In genomic region chr3:122152431-122152830, GRCm38 (mm10) we compare ENCODE assay signal across 14 mouse cellular contexts.
A peak's percentile ranks its signal among the peaks of the same experiment; 100 is the strongest.
DNase-seq lines count a peak whose midpoint lies in the region; ATAC-seq and TF ChIP-seq lines count a peak whose summit lies in the region.
"Had no signal": no experiment of that assay in that cellular context is flagged by ENCODE, and none has a peak within 500 bp of the region (broad histone marks: within the 10 kb centered on the region; RNA-seq: fewer than 3 reads in every experiment).

No protein-coding gene starts in this region.

- no peak overlapping the region for H3K9ac ChIP-seq in stomach, embryonic 16.5 days (ENCODE audit: low read length)
- H3K9ac ChIP-seq in stomach, postnatal 0 days (ENCODE audit: low read length): no peak overlapping the region
- H3K9ac ChIP-seq: forebrain, embryonic 12.5 days; liver, embryonic 12.5 days; midbrain, embryonic 12.5 days had no signal

- peak; percentile 68 to 78 for DNase-seq in cerebellum, postnatal 10 days
- peak; percentile 33 for DNase-seq in layer of hippocampus, adult 11-12 months (ENCODE audit: low spot score)
- no peak for DNase-seq in layer of hippocampus, adult 9-10 months (ENCODE audit: low spot score)
- DNase-seq in stomach, postnatal 0 days (ENCODE audit: low spot score): no peak
- DNase-seq in spleen, postnatal 4 days (ENCODE audit: low spot score in 2 of 2): no peak
- no peak for DNase-seq in ovary, postnatal 14 days (ENCODE audit: low spot score)
- DNase-seq: kidney, adult 18-20 months; thymus, adult 18-20 months had no signal

- H3K9me3 ChIP-seq in stomach, embryonic 16.5 days (replicated peaks; ENCODE audit: control insufficient read depth, low read length): no peaks in the 10 kb centered on the region
- H3K9me3 ChIP-seq in stomach, postnatal 0 days (ENCODE audit: control insufficient read depth, low read length): no peaks in the 10 kb centered on the region
- H3K9me3 ChIP-seq: forebrain, embryonic 12.5 days; liver, embryonic 12.5 days; midbrain, embryonic 12.5 days had no signal

- WGBS in stomach, embryonic 16.5 days: 44% methylated on average over 4 of the region's 4 CpGs
- 34% methylated on average over 4 of the region's 4 CpGs for WGBS in stomach, postnatal 0 days

- H3K4me3 ChIP-seq in stomach, embryonic 16.5 days (replicated peaks; ENCODE audit: low read length): no peak overlapping the region
- H3K4me3 ChIP-seq in stomach, postnatal 0 days (ENCODE audit: low read depth, low read length): no peak overlapping the region
- H3K4me3 ChIP-seq: forebrain, embryonic 12.5 days; layer of hippocampus, adult 2 months; liver, embryonic 12.5 days; midbrain, embryonic 12.5 days had no signal

- TF ChIP-seq EP300 in stomach, postnatal 0 days (optimal IDR thresholded peaks at IDR 0.05): no peak

- H3K4me1 ChIP-seq in stomach, embryonic 16.5 days (ENCODE audit: control insufficient read depth, insufficient read depth, low read length): peaks cover 21% of the 10 kb centered on the region
- no peaks in the 10 kb centered on the region for H3K4me1 ChIP-seq in stomach, postnatal 0 days (replicated peaks; ENCODE audit: control insufficient read depth, insufficient read depth)
- H3K4me1 ChIP-seq: forebrain, embryonic 12.5 days; liver, embryonic 12.5 days had no signal

- H3K4me2 ChIP-seq in stomach, embryonic 16.5 days (ENCODE audit: low read depth, low read length): no peak overlapping the region
- no peak overlapping the region for H3K4me2 ChIP-seq in stomach, postnatal 0 days (replicated peaks; ENCODE audit: low read depth)
- H3K4me2 ChIP-seq: forebrain, embryonic 12.5 days; liver, embryonic 12.5 days; midbrain, embryonic 12.5 days had no signal

- no peak overlapping the region for H3K27ac ChIP-seq in stomach, embryonic 16.5 days (ENCODE audit: low read length)
- H3K27ac ChIP-seq in stomach, postnatal 0 days (replicated peaks): no peak overlapping the region
- H3K27ac ChIP-seq: forebrain, embryonic 12.5 days; layer of hippocampus, adult 2 months; liver, embryonic 12.5 days; midbrain, embryonic 12.5 days had no signal

- no peaks in the 10 kb centered on the region for H3K27me3 ChIP-seq in stomach, embryonic 16.5 days (ENCODE audit: control insufficient read depth, insufficient read depth, low read length)
- no peaks in the 10 kb centered on the region for H3K27me3 ChIP-seq in stomach, postnatal 0 days (ENCODE audit: control insufficient read depth, insufficient read depth, low read length)
- H3K27me3 ChIP-seq: liver, embryonic 12.5 days; midbrain, embryonic 12.5 days had no signal

- no peaks in the 10 kb centered on the region for H3K36me3 ChIP-seq in stomach, embryonic 16.5 days (ENCODE audit: control insufficient read depth, insufficient read depth, low read length)
- no peaks in the 10 kb centered on the region for H3K36me3 ChIP-seq in stomach, postnatal 0 days (ENCODE audit: control insufficient read depth, insufficient read depth, low read length)
- H3K36me3 ChIP-seq: forebrain, embryonic 12.5 days; liver, embryonic 12.5 days; midbrain, embryonic 12.5 days had no signal

- no peak for ATAC-seq in cerebellum, adult (ENCODE audit: insufficient number of reproducible peaks, low FRiP score, low TSS enrichment)
- ATAC-seq in stomach, embryonic 16.5 days (ENCODE audit: insufficient read depth, low FRiP score): peak; percentile 12; the same call in 1 of the 2 replicates
- ATAC-seq in stomach, postnatal 0 days (ENCODE audit: low FRiP score, low TSS enrichment): no peak; the same call in 1 of the 2 replicates
- ATAC-seq: liver, embryonic 12.5 days had no signal

- no peak for TF ChIP-seq CTCF in stomach, postnatal 0 days (IDR thresholded peaks at IDR 0.05; ENCODE audit: low read depth)

Comparison
In these comparisons a context has a peak if more than half of its experiments do, and no peak if none do; other contexts are left out.
1. DNase-seq: peak in cerebellum, postnatal 10 days (2 of 2) and layer of hippocampus, adult 11-12 months (single experiment); none in layer of hippocampus, adult 9-10 months (single experiment), stomach, postnatal 0 days (single experiment), spleen, postnatal 4 days (0 of 2) and ovary, postnatal 14 days (single experiment).